Comparison of ENCODE assay signal across 20 mouse cellular contexts in genomic region chr10:128327610-128328009, GRCm38 (mm10). TPM values are rescaled to one million over a fixed set of nuclear protein-coding genes. Genes with fewer than 3 reads are reported as not detected.
A peak's percentile ranks its signal among the peaks of the same experiment; 100 is the strongest.
DNase-seq lines count a peak whose midpoint lies in the region; ATAC-seq and TF ChIP-seq lines count a peak whose summit lies in the region.
"Had no signal": no experiment of that assay in that cellular context is flagged by ENCODE, and none has a peak within 500 bp of the region (broad histone marks: within the 10 kb centered on the region; RNA-seq: fewer than 3 reads in every experiment).

No protein-coding gene starts in this region.

- H3K27ac ChIP-seq in kidney, postnatal 0 days, result no peak overlapping the region
- H3K27ac ChIP-seq in CH12.LX (ENCODE audit: insufficient read depth, low read depth), result no peak overlapping the region
- no peak overlapping the region for H3K27ac ChIP-seq in bone marrow macrophage, adult 2 months (ENCODE audit: insufficient read depth, low read depth, low read length)
- H3K27ac ChIP-seq: embryonic facial prominence, embryonic 15.5 days; forebrain, embryonic 13.5 days; gastrocnemius, adult 2 months; midbrain, embryonic 13.5 days had no signal

- intact Hi-C loops in left cerebral cortex, postnatal 10 days (cut with DNase I), result no loop called here

- no peaks in the 10 kb centered on the region for H3K9me3 ChIP-seq in kidney, postnatal 0 days (replicated peaks; ENCODE audit: low read length)
- H3K9me3 ChIP-seq in CH12.LX (replicated peaks; ENCODE audit: low read length), result no peaks in the 10 kb centered on the region
- H3K9me3 ChIP-seq: embryonic facial prominence, embryonic 15.5 days; forebrain, embryonic 13.5 days; midbrain, embryonic 13.5 days had no signal

- no peak for TF ChIP-seq POLR2A in CH12.LX (IDR thresholded peaks at IDR 0.05; ENCODE audit: low read depth, low read length)
- TF ChIP-seq POLR2A in bone marrow macrophage, adult 2 months (IDR thresholded peaks at IDR 0.05; ENCODE audit: borderline replicate concordance, low read depth, low read length), result no peak

- peak; percentile 7 for TF ChIP-seq RAD21 in CH12.LX (IDR thresholded peaks at IDR 0.05; ENCODE audit: low read depth, low read length)

- H3K36me3 ChIP-seq in kidney, postnatal 0 days (ENCODE audit: insufficient read depth, low read length), result peaks cover 19% of the 10 kb centered on the region
- H3K36me3 ChIP-seq in CH12.LX (replicated peaks in 1 of 2; ENCODE audit: control insufficient read depth in 1 of 2, insufficient read depth in 1 of 2, low read length in 1 of 2), result peaks cover 22 to 41% of the 10 kb centered on the region in 2 experiments

- no peak overlapping the region for H3K4me2 ChIP-seq in kidney, postnatal 0 days (ENCODE audit: low read length)
- no peak overlapping the region for H3K4me2 ChIP-seq in CH12.LX (ENCODE audit: insufficient read depth, low read depth, poor library complexity, severe bottlenecking)
- H3K4me2 ChIP-seq: embryonic facial prominence, embryonic 15.5 days; forebrain, embryonic 13.5 days; heart, embryonic 11.5 days; midbrain, embryonic 13.5 days had no signal

- H3K4me3 ChIP-seq in kidney, postnatal 0 days (replicated peaks; ENCODE audit: low read depth, low read length), result no peak overlapping the region
- H3K4me3 ChIP-seq in CH12.LX (replicated peaks in 1 of 3; ENCODE audit: low read depth in 2 of 3, low read length in 2 of 3, poor library complexity in 1 of 3), result no peak overlapping the region
- no peak overlapping the region for H3K4me3 ChIP-seq in bone marrow macrophage, adult 2 months (ENCODE audit: insufficient read depth, low read length)
- H3K4me3 ChIP-seq: embryonic facial prominence, embryonic 15.5 days; forebrain, embryonic 13.5 days; gastrocnemius, adult 2 months; midbrain, embryonic 13.5 days had no signal

- TF ChIP-seq EP300 in CH12.LX (IDR thresholded peaks at IDR 0.05; ENCODE audit: low read length), result no peak

- H3K27me3 ChIP-seq in kidney, postnatal 0 days (ENCODE audit: insufficient read depth, low read length), result no peaks in the 10 kb centered on the region
- H3K27me3 ChIP-seq in CH12.LX (replicated peaks), result no peaks in the 10 kb centered on the region
- H3K27me3 ChIP-seq: embryonic facial prominence, embryonic 15.5 days; forebrain, embryonic 13.5 days; midbrain, embryonic 13.5 days had no signal

- DNase-seq in kidney, postnatal 0 days (ENCODE audit: low spot score), result no peak
- no peak for DNase-seq in kidney, postnatal 25 days
- DNase-seq in 416B (ENCODE audit: low read depth) (peak; percentile 53), CH12.LX (ENCODE audit: extremely low read depth) (no peak)
- no peak for DNase-seq in gastrocnemius, postnatal 10 days
- DNase-seq in left cerebral cortex, postnatal 10 days (ENCODE audit: extremely low spot score in 1 of 2, low spot score in 2 of 2), result no peak
- DNase-seq: cerebellum, adult 11-12 months; gastrocnemius, adult 2 months; heart, postnatal 36 days; kidney, postnatal 14 days; lung, postnatal 4 days had no signal

- peaks cover 10% of the 10 kb centered on the region for H3K4me1 ChIP-seq in kidney, postnatal 0 days (replicated peaks; ENCODE audit: insufficient read depth, low read length)
- H3K4me1 ChIP-seq in CH12.LX (ENCODE audit: control insufficient read depth in 1 of 2, insufficient read depth in 2 of 2), result peaks cover 2 to 10% of the 10 kb centered on the region in 2 experiments; a peak in 2 of 4 replicates
- peaks cover 3% of the 10 kb centered on the region for H3K4me1 ChIP-seq in bone marrow macrophage, adult 2 months (ENCODE audit: control insufficient read depth, insufficient read depth, low read length)

- TF ChIP-seq CTCF in kidney, postnatal 0 days (IDR thresholded peaks at IDR 0.05; ENCODE audit: low read depth), result peak; percentile 50
- TF ChIP-seq CTCF in CH12.LX (conservative IDR thresholded peaks at IDR 0.05 in 1 of 2, IDR thresholded peaks at IDR 0.05 in 1 of 2; ENCODE audit: low read depth in 2 of 2, low read length in 2 of 2), result peak in 1 of 2 experiments; percentile 52; a peak in 2 of 4 replicates
- peak; percentile 15; the same call in 1 of the 2 replicates for TF ChIP-seq CTCF in bone marrow macrophage, adult 2 months (IDR thresholded peaks at IDR 0.05; ENCODE audit: low read depth, low read length)

- no peak overlapping the region for H3K9ac ChIP-seq in kidney, postnatal 0 days (ENCODE audit: low read depth, low read length)
- H3K9ac ChIP-seq in CH12.LX (ENCODE audit: insufficient read depth, low read depth), result no peak overlapping the region
- H3K9ac ChIP-seq: embryonic facial prominence, embryonic 15.5 days; forebrain, embryonic 13.5 days; midbrain, embryonic 13.5 days had no signal

- WGBS in kidney, postnatal 0 days, result 87% methylated on average over 10 of the region's 10 CpGs

- dilution Hi-C loops in CH12.LX (cut with MboI; ENCODE audit: extremely low pct_ligation_motif_present, extremely low pct_unique_long_range_greater_than_20kb, low sequenced_read_pairs), result no loop called here

- in situ Hi-C loops in CH12.LX (cut with MboI; ENCODE audit: low pct_ligation_motif_present, low pct_unique_long_range_greater_than_20kb, low sequenced_read_pairs), result no loop called here

- no peak for ATAC-seq in kidney, postnatal 0 days (replicated peaks; ENCODE audit: low FRiP score, low read depth)
- ATAC-seq in megakaryocyte-erythroid progenitor cell, adult 5-6 weeks (replicated peaks; ENCODE audit: low FRiP score, low TSS enrichment, poor library complexity, severe bottlenecking), result no peak
- ATAC-seq: forebrain, embryonic 13.5 days; midbrain, embryonic 13.5 days had no signal

- H3K79me2 ChIP-seq in CH12.LX (replicated peaks; ENCODE audit: control insufficient read depth, extremely low read depth, insufficient read depth, poor library complexity, severe bottlenecking), result peaks cover 3% of the 10 kb centered on the region; the same call in 1 of the 2 replicates

TF ChIP-seq in CH12.LX, 34 proteins besides CTCF, POLR2A, EP300 and RAD21:
- no peak for TF ChIP-seq ELF1 (IDR thresholded peaks at IDR 0.05; ENCODE audit: low read depth, low read length)

RNA-seq across cellular contexts. Expression of gene Cnpy2, which starts 5.4 kb away (rescaled TPM):
- polyA plus RNA-seq in kidney, postnatal 0 days (2015; fragmentation: Nextera tagmentation; extraction: Ambion mirVana), result 350 and 363 TPM in 2 replicates
- total RNA-seq in CH12.LX (2012; rRNA removed) (91.0 and 111 TPM in 2 replicates), CH12.LX (2014; rRNA removed) (64.9 and 72.0 TPM in 2 replicates)
- polyA plus RNA-seq in CH12.LX (2012; ENCODE audit: insufficient read length, low read depth), result 98.9 and 107 TPM in 2 replicates
- polyA plus RNA-seq in bone marrow macrophage, adult 2 months (2012; ENCODE audit: insufficient read depth, insufficient read length, missing spikeins), result 78.6 and 82.6 TPM in 2 replicates
- total RNA-seq in gastrocnemius, postnatal 10 days (2021), result 10 to 100 TPM; 62.5 to 71.7 TPM
- total RNA-seq in left cerebral cortex, postnatal 10 days (2021), result 10 to 100 TPM; 64.4 to 69.7 TPM
- total RNA-seq in megakaryocyte-erythroid progenitor cell, adult 5-6 weeks (2014; fragmentation: Nextera tagmentation), result 62.8 and 95.5 TPM in 2 replicates
- 86.0 and 87.5 TPM in 2 replicates for total RNA-seq in megakaryocyte-erythroid progenitor cell, adult 5-6 weeks (2017)

RNA-seq across cellular contexts. Expression of gene Cs, which starts 9.9 kb away (rescaled TPM):
- polyA plus RNA-seq in kidney, postnatal 0 days (2015; fragmentation: Nextera tagmentation; extraction: Ambion mirVana), result 167 and 195 TPM in 2 replicates
- total RNA-seq in CH12.LX (2012; rRNA removed) (145 and 149 TPM in 2 replicates), CH12.LX (2014; rRNA removed) (131 and 137 TPM in 2 replicates)
- 214 and 240 TPM in 2 replicates for polyA plus RNA-seq in CH12.LX (2012; ENCODE audit: insufficient read length, low read depth)
- 98.1 and 109 TPM in 2 replicates for polyA plus RNA-seq in bone marrow macrophage, adult 2 months (2012; ENCODE audit: insufficient read depth, insufficient read length, missing spikeins)
- total RNA-seq in gastrocnemius, postnatal 10 days (2021), result 100 to 1,000 TPM; 483 to 549 TPM
- 100 to 1,000 TPM; 287 to 288 TPM for total RNA-seq in left cerebral cortex, postnatal 10 days (2021)
- 226 and 251 TPM in 2 replicates for total RNA-seq in megakaryocyte-erythroid progenitor cell, adult 5-6 weeks (2014; fragmentation: Nextera tagmentation)
- 113 and 182 TPM in 2 replicates for total RNA-seq in megakaryocyte-erythroid progenitor cell, adult 5-6 weeks (2017)

RNA-seq across cellular contexts. Expression of gene Pan2, which starts 24.5 kb away (rescaled TPM):
- polyA plus RNA-seq in kidney, postnatal 0 days (2015; fragmentation: Nextera tagmentation; extraction: Ambion mirVana), result 26.5 and 28.5 TPM in 2 replicates
- total RNA-seq in CH12.LX (2012; rRNA removed) (8.1 and 11.0 TPM in 2 replicates), CH12.LX (2014; rRNA removed) (9.4 and 10.6 TPM in 2 replicates)
- polyA plus RNA-seq in CH12.LX (2012; ENCODE audit: insufficient read length, low read depth), result 16.1 and 18.5 TPM in 2 replicates
- 14.3 and 15.2 TPM in 2 replicates for polyA plus RNA-seq in bone marrow macrophage, adult 2 months (2012; ENCODE audit: insufficient read depth, insufficient read length, missing spikeins)
- total RNA-seq in gastrocnemius, postnatal 10 days (2021), result 10 to 100 TPM in 1 of 2 experiments, 1 to 10 TPM in 1; 10.0 to 13.9 TPM
- 10 to 100 TPM; 13.0 to 14.1 TPM for total RNA-seq in left cerebral cortex, postnatal 10 days (2021)
- total RNA-seq in megakaryocyte-erythroid progenitor cell, adult 5-6 weeks (2014; fragmentation: Nextera tagmentation), result 37.0 and 40.7 TPM in 2 replicates
- 14.2 and 18.0 TPM in 2 replicates for total RNA-seq in megakaryocyte-erythroid progenitor cell, adult 5-6 weeks (2017)

RNA-seq across cellular contexts. Expression of gene Il23a, which starts 29.1 kb away (rescaled TPM):
- 0.13 and 0.16 TPM in 2 replicates for polyA plus RNA-seq in kidney, postnatal 0 days (2015; fragmentation: Nextera tagmentation; extraction: Ambion mirVana)
- total RNA-seq in CH12.LX (2012; rRNA removed) (1.2 and 3.6 TPM in 2 replicates), CH12.LX (2014; rRNA removed) (0.32 and 0.41 TPM in 2 replicates)
- polyA plus RNA-seq in CH12.LX (2012; ENCODE audit: insufficient read length, low read depth), result 0.30 and 0.49 TPM in 2 replicates
- polyA plus RNA-seq in bone marrow macrophage, adult 2 months (2012; ENCODE audit: insufficient read depth, insufficient read length, missing spikeins), result not detected in 2 replicates
- not detected for total RNA-seq in gastrocnemius, postnatal 10 days (2021)
- total RNA-seq in left cerebral cortex, postnatal 10 days (2021), result under 1 TPM; 0.43 to 0.58 TPM
- total RNA-seq in megakaryocyte-erythroid progenitor cell, adult 5-6 weeks (2014; fragmentation: Nextera tagmentation), result not detected in 2 replicates
- not detected in 2 replicates for total RNA-seq in megakaryocyte-erythroid progenitor cell, adult 5-6 weeks (2017)
- total RNA-seq: gastrocnemius, adult 2 months; heart, postnatal 36 days; left cerebral cortex, adult 18-20 months had no signal
- polyA plus RNA-seq: forebrain, embryonic 13.5 days; limb, embryonic 11.5 days; spleen, adult 2 months had no signal

RNA-seq across cellular contexts. Expression of gene Coq10a, which starts 41.2 kb away (rescaled TPM):
- polyA plus RNA-seq in kidney, postnatal 0 days (2015; fragmentation: Nextera tagmentation; extraction: Ambion mirVana), result 18.3 and 19.7 TPM in 2 replicates
- total RNA-seq in CH12.LX (2012; rRNA removed) (8.4 and 11.1 TPM in 2 replicates), CH12.LX (2014; rRNA removed) (5.7 and 7.7 TPM in 2 replicates)
- polyA plus RNA-seq in CH12.LX (2012; ENCODE audit: insufficient read length, low read depth), result 8.6 and 12.1 TPM in 2 replicates
- polyA plus RNA-seq in bone marrow macrophage, adult 2 months (2012; ENCODE audit: insufficient read depth, insufficient read length, missing spikeins), result 40.6 and 46.1 TPM in 2 replicates
- total RNA-seq in gastrocnemius, postnatal 10 days (2021), result 100 to 1,000 TPM; 170 to 198 TPM
- total RNA-seq in left cerebral cortex, postnatal 10 days (2021), result 10 to 100 TPM; 69.8 to 74.6 TPM
- total RNA-seq in megakaryocyte-erythroid progenitor cell, adult 5-6 weeks (2014; fragmentation: Nextera tagmentation), result 12.9 and 16.8 TPM in 2 replicates
- total RNA-seq in megakaryocyte-erythroid progenitor cell, adult 5-6 weeks (2017), result 8.8 and 10.9 TPM in 2 replicates
